Mouse (Mus musculus) natural killer cell, adult 2 months (primary cell): ENCODE data around the gene Gja4.

Experiments used
- DNase-seq, 2 experiments: peaks; one replicate each; pipeline ENCODE4 v3.0.0; 2022; ENCODE audit warnings: low spot score in 2 of 2

The Gja4 gene

GRCm38 (mm10) chr4:127313861-127314260 lies at the start of gene Gja4:
Gene Gja4, minus strand, starts transcription at chr4:127314039.
- no peak for DNase-seq

- no peak for DNase-seq
Measured at GRCm38 (mm10) chr4:127363331-127363730, 49.5 kb upstream of the Gja4 start.

- no peak for DNase-seq
Measured at GRCm38 (mm10) chr4:127362520-127362919, 48.7 kb upstream of the Gja4 start.

- DNase-seq = no peak
Measured at GRCm38 (mm10) chr4:127358018-127358417, 44.2 kb upstream of the Gja4 start, which contains the start of gene Gjb5. Gene Gjb5, minus strand, starts transcription at chr4:127358181.

- DNase-seq = no peak
Measured at GRCm38 (mm10) chr4:127354506-127355485, 41.0 kb upstream of the Gja4 start.

GRCm38 (mm10) chr4:127353951-127354438 lies 40.2 kb upstream of the Gja4 start, which contains the start of gene Gjb4:
Gene Gjb4, minus strand, starts transcription at chr4:127354081.
- no peak for DNase-seq

- DNase-seq = no peak
Measured at GRCm38 (mm10) chr4:127352594-127352993, 38.8 kb upstream of the Gja4 start.

GRCm38 (mm10) chr4:127349560-127350300 lies 35.9 kb upstream of the Gja4 start:
- no peak for DNase-seq

GRCm38 (mm10) chr4:127345000-127345399 lies 31.2 kb upstream of the Gja4 start:
- no peak for DNase-seq

- no peak for DNase-seq
Measured at GRCm38 (mm10) chr4:127341372-127341771, 27.5 kb upstream of the Gja4 start.

- DNase-seq = no peak
Measured at GRCm38 (mm10) chr4:127337668-127338067, 23.8 kb upstream of the Gja4 start.

- DNase-seq = no peak
Measured at GRCm38 (mm10) chr4:127334870-127335504, 21.1 kb upstream of the Gja4 start.

- no peak for DNase-seq
Measured at GRCm38 (mm10) chr4:127331171-127331570, 17.3 kb upstream of the Gja4 start.

GRCm38 (mm10) chr4:127330181-127331100 lies 16.6 kb upstream of the Gja4 start, which contains the start of gene Gjb3:
Gene Gjb3, minus strand, starts transcription at chr4:127330844.
- DNase-seq = no peak

- DNase-seq = no peak
Measured at GRCm38 (mm10) chr4:127329751-127330150, 15.9 kb upstream of the Gja4 start.

GRCm38 (mm10) chr4:127329046-127329445 lies 15.2 kb upstream of the Gja4 start:
- DNase-seq = no peak

- no peak for DNase-seq
Measured at GRCm38 (mm10) chr4:127328378-127328777, 14.5 kb upstream of the Gja4 start.

GRCm38 (mm10) chr4:127327749-127328148 lies 13.9 kb upstream of the Gja4 start:
- DNase-seq = no peak

GRCm38 (mm10) chr4:127327258-127327657 lies 13.4 kb upstream of the Gja4 start:
- no peak for DNase-seq

GRCm38 (mm10) chr4:127325276-127325675 lies 11.4 kb upstream of the Gja4 start:
- DNase-seq = no peak

- DNase-seq = peak in 1 of 2 experiments; percentile 47
Measured at GRCm38 (mm10) chr4:127324759-127325158, 10.9 kb upstream of the Gja4 start.
